Mouse (Mus musculus): Measurements from ENCODE around the gene Mxi1.

DNA sequence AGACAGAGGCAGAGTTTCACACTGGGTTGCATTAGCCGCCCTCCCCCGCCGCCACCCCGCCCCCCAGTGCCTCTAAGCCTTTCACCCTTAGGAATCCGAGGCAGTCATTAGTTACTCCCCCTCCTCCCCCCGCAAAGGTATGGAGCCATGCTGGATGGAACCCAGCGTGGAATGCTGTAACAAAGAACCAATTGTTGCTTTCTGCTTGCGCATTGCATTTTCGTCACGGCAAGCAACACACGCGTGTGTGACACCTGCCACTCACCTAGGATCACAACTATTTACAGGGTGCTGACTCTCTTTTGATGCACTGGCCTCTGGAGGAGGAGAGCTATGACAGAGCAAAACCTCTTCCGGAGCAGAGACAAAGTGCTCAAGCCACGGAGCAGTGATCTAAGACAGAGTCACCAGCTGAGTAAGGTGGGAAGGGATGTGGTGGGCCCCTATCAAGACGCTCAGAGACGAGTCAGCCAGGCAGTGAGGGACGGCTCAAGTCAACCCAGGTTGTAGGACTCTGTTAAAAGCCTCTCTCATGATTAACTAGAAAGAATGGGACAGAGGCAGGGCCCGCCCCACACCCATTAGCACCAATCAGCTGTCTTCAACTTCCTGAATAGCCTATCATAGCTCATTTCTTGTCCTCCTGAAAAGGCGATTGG is 110.7 kb downstream of the Mxi1 start:
- TF ChIP-seq GATA1 (IDR thresholded peaks at IDR 0.05; ENCODE audit: low read length) = no peak
- no peak for TF ChIP-seq TAL1 (IDR thresholded peaks at IDR 0.05; ENCODE audit: low read length)

Data from erythroblast, embryonic 14.5 days (primary cell).